Mouse (Mus musculus): ENCODE measurements around the gene Serpind1.

Serpind1 gene

GRCm38 (mm10) chr16:17346766-17347165, 15.6 kb downstream of the Serpind1 start:
- in situ Hi-C loops (cut with MboI, MseI) = no loop called here

GRCm38 (mm10) chr16:17356031-17356430, 24.9 kb downstream of the Serpind1 start:
- in situ Hi-C loops (cut with MboI, MseI) = no loop called here

DNA sequence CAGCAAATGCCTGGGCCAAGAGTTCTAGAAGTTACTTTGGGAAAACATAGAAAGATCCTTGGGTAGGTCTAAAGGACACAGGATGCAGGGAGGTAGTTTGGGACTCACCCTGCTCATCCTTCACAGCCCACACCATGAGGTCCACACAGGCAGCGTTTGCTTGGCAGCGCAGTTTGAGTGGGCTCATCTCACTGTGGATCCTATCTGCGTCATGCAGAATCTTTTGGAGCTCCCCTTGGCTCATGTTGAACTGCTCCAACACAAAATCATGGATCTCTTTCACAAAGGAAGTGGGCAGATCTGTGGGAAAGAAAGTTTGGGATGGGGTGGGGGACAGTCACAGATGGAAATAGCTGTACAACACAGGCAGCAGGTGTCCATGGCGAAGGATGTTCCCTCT, 27.6 kb downstream of the Serpind1 start:
- in situ Hi-C loops (cut with MboI, MseI) = no loop called here

DNA sequence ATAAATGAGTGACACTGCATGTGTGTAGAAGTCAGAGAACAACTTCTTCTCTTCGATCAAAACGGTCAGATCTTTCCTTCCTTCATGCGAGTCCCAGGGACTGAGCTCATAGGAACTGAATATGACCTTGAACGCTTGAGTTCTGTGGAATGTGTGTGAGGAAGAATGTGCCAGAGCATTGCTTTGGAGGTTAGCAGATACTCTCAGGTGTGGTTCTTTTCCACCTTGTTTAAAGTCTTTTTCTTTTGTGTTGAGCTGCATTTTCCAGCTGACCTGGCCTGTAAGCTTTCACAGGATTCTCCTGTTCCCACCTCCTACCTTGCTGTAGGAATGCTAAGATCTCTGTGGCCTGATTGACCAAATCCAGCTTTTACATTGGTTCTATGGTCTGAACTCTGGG, 51.1 kb downstream of the Serpind1 start:
- in situ Hi-C loops (cut with MboI, MseI) = no loop called here

- in situ Hi-C loops (cut with MboI, MseI) = no loop called here
Observed at GRCm38 (mm10) chr16:17383594-17384326, 52.6 kb downstream of the Serpind1 start.

DNA sequence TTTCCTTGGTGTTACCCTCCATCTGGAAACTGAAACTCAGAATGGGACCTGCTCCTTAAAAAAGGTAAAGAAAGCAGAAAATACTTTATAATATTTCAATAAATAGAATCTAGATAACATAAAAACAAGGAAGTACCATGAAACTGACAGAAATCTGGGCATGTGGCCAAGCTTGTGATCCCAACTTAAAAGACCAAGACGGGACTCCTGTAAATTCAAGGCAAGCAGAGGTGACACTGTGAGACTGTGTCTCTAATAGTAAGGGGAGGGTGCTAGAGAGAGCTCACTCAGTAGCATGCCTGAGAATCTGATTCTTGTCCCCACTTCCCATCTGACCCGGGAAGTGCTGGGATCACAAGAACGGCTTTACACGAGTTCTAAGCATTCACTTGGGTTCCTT, 61.6 kb downstream of the Serpind1 start:
- in situ Hi-C loops (cut with MboI, MseI) = no loop called here

Measured in regulatory T cell (primary cell).